Mouse (Mus musculus) MEL-GATA-1-ER (cell line): ENCODE data around the gene Umps.

Experiments used
- DNase-seq: peaks from one replicate; pipeline ENCODE4 v3.0.0-alpha.2; 2012; ENCODE audit warnings: low read depth; ENCODE audit errors: extremely low read depth

The Umps gene

GRCm38 (mm10) chr16:33966538-33967282, at the start of gene Umps:
Gene Umps (minus strand): TSS chr16:33967038.
- DNase-seq = peak; percentile 49

- no peak for DNase-seq
These were observed 45.4 kb upstream of the Umps start for GRCm38 (mm10) chr16:34011991-34012845.

- DNase-seq = no peak
These were observed 42.7 kb upstream of the Umps start for GRCm38 (mm10) chr16:34009567-34009966.

- DNase-seq = no peak
These were observed 39.1 kb upstream of the Umps start for GRCm38 (mm10) chr16:34005986-34006385.

- DNase-seq = no peak
These were observed 37.3 kb upstream of the Umps start for GRCm38 (mm10) chr16:34004128-34004578.

GRCm38 (mm10) chr16:34003566-34004127, 36.8 kb upstream of the Umps start:
- DNase-seq = no peak

GRCm38 (mm10) chr16:34000715-34001114, 33.9 kb upstream of the Umps start:
- DNase-seq = no peak

- DNase-seq = no peak
These were observed 32.5 kb upstream of the Umps start for GRCm38 (mm10) chr16:33999388-33999787.

GRCm38 (mm10) chr16:33998011-33998410, 31.2 kb upstream of the Umps start:
- no peak for DNase-seq

- DNase-seq = peak; percentile 59
These were observed 29.2 kb upstream of the Umps start for GRCm38 (mm10) chr16:33996030-33996429.

GRCm38 (mm10) chr16:33995496-33995895, 28.7 kb upstream of the Umps start:
- DNase-seq = no peak

- DNase-seq = no peak
These were observed 27.5 kb upstream of the Umps start for GRCm38 (mm10) chr16:33994321-33994720.

GRCm38 (mm10) chr16:33990712-33991111, 23.9 kb upstream of the Umps start:
- DNase-seq = no peak

GRCm38 (mm10) chr16:33989106-33989505, 22.3 kb upstream of the Umps start:
- no peak for DNase-seq

GRCm38 (mm10) chr16:33988358-33989012, 21.6 kb upstream of the Umps start:
- peak; percentile 40 for DNase-seq

GRCm38 (mm10) chr16:33986993-33987392, 20.2 kb upstream of the Umps start:
- DNase-seq = no peak

GRCm38 (mm10) chr16:33985372-33985771, 18.5 kb upstream of the Umps start:
- DNase-seq = no peak

GRCm38 (mm10) chr16:33983712-33984111, 16.9 kb upstream of the Umps start:
- DNase-seq = no peak

- DNase-seq = no peak
These were observed 13.0 kb upstream of the Umps start for GRCm38 (mm10) chr16:33979855-33980254.

- no peak for DNase-seq
These were observed 424 bp upstream of the Umps start for GRCm38 (mm10) chr16:33967283-33967640.

- DNase-seq = no peak
These were observed 830 bp downstream of the Umps start for GRCm38 (mm10) chr16:33965878-33966537.
